Mouse (Mus musculus): ENCODE results near the gene Dzip1l. TPM values are rescaled to one million over a fixed set of nuclear protein-coding genes. Genes with fewer than 3 reads are reported as not detected.

Dzip1l gene
- polyA plus RNA-seq, 1 experiment from 2014 or later = 24.0 TPM

DNA sequence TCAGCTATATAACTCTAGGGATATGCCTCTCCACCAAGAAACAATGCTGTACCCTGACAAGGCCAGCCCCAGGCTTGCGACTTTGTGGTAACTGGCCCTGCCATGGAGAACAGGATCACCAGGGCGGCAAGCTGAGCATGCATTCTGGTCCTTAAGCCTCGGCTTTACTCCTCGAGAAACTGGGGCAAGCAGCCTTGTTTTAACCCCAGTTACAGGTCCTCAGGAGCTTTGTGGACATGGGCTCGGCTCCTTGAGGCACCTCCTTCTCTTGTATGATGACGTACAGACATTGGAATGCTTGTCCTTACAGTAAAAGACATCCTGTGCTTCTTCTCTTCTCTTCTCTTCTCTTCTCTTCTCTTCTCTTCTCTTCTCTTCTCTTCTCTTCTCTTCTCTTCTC is 74.4 kb downstream of the Dzip1l start:
- Histone ChIP-seq H3K36me3 (no peaks in the 10 kb centered on the region), H3K4me1 (peaks cover 4% of the 10 kb centered on the region; the same call in 1 of the 2 replicates), H3K27ac (no peak overlapping the region), H3K9me3 (no peaks in the 10 kb centered on the region), H3K27me3 (ENCODE audit: insufficient read depth, poor library complexity, severe bottlenecking) (no peaks in the 10 kb centered on the region), H3K4me3 (no peak overlapping the region)
- DNase-seq (ENCODE audit: low spot score) = no peak
- 63% methylated on average over 6 of the region's 6 CpGs for WGBS

GRCm38 (mm10) chr9:99706264-99706663 is 77.0 kb downstream of the Dzip1l start:
- DNase-seq (ENCODE audit: low spot score) = no peak
- H3K4me3 ChIP-seq = no peak overlapping the region
- 86% methylated on average over 6 of the region's 6 CpGs for WGBS
- no peaks in the 10 kb centered on the region for H3K9me3 ChIP-seq
- peaks cover 4% of the 10 kb centered on the region for H3K4me1 ChIP-seq
- 0 out of 2 replicates have a peak, but pooled peaks cover 6% of the 10 kb centered on the region for H3K27me3 ChIP-seq (ENCODE audit: insufficient read depth, poor library complexity, severe bottlenecking)
- H3K36me3 ChIP-seq = no peaks in the 10 kb centered on the region
- H3K27ac ChIP-seq = no peak overlapping the region

DNA sequence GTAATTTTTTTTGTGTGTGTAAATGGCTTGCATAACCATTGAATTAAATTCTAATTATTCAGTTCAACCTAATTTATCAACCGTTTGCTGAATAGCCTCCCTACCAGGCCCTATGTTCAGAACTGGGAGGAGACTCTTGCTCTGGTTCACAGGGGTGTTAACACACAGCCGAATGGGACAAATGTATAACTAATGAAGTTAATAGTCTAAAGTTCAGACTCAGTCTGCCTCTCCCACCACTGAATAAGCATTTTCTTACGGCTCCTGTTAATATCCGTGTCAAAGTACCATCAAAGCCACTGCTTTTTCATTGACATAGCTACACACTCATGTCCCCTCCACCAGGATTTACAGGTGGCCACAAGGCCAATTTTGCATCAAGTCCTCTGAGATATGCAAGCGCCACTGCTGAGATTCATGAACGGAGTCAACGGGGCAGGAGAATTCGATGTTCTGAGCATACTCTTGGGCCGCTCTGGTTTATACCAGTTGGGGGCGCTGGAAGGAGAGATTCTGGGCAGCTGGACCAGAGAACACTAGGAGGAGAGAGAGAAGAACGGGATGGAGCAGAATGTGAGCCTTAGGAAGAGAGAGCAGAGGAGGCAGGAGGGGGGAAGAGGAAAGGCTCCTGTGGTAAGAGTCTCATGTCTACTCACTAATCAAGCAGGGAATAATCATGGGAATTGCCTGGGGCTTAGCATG is 78.3 kb downstream of the Dzip1l start:
- Histone ChIP-seq H3K9me3 (no peaks in the 10 kb centered on the region), H3K4me1 (peaks cover 4% of the 10 kb centered on the region), H3K4me3 (no peak overlapping the region), H3K27ac (no peak overlapping the region), H3K27me3 (ENCODE audit: insufficient read depth, poor library complexity, severe bottlenecking) (0 out of 2 replicates have a peak, but pooled peaks cover 6% of the 10 kb centered on the region), H3K36me3 (no peaks in the 10 kb centered on the region)
- no peak for DNase-seq (ENCODE audit: low spot score)
- WGBS = 64% methylated on average over 11 of the region's 11 CpGs

- H3K36me3 ChIP-seq = no peaks in the 10 kb centered on the region
- WGBS = 79% methylated on average over 22 of the region's 22 CpGs
- no peaks in the 10 kb centered on the region; the same call in 1 of the 2 replicates for H3K4me1 ChIP-seq
- no peak overlapping the region for H3K27ac ChIP-seq
- H3K9me3 ChIP-seq = no peaks in the 10 kb centered on the region
- DNase-seq (ENCODE audit: low spot score) = no peak
- no peak overlapping the region for H3K4me3 ChIP-seq
- H3K27me3 ChIP-seq (ENCODE audit: insufficient read depth, poor library complexity, severe bottlenecking) = 0 out of 2 replicates have a peak, but pooled peaks cover 6% of the 10 kb centered on the region
Observed at GRCm38 (mm10) chr9:99709588-99710248, 80.4 kb downstream of the Dzip1l start.

DNA sequence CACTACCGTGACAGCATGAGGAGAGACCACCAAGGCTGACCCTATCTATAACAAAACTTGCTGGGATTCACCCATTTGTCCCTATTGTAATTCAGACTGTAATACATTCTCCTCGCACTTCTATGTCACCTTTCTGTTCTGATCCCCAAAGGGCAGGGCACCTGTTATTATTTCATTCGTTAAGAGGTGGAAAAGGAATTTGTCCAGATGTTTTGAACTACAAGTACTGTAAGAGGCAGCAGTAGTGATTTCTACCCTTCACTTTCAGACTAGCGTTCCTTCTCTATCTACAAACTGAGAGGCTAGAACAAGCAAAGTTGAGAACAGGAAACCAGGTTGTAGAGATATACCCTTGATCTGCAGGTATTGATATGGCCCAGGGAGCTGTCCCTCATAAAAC is 81.0 kb downstream of the Dzip1l start:
- WGBS = 77% methylated on average over 4 of the region's 4 CpGs
- Histone ChIP-seq H3K4me1 (no peaks in the 10 kb centered on the region; the same call in 1 of the 2 replicates), H3K36me3 (no peaks in the 10 kb centered on the region), H3K27me3 (ENCODE audit: insufficient read depth, poor library complexity, severe bottlenecking) (0 out of 2 replicates have a peak, but pooled peaks cover 6% of the 10 kb centered on the region), H3K4me3 (no peak overlapping the region), H3K9me3 (no peaks in the 10 kb centered on the region), H3K27ac (no peak overlapping the region)
- no peak for DNase-seq (ENCODE audit: low spot score)

DNA sequence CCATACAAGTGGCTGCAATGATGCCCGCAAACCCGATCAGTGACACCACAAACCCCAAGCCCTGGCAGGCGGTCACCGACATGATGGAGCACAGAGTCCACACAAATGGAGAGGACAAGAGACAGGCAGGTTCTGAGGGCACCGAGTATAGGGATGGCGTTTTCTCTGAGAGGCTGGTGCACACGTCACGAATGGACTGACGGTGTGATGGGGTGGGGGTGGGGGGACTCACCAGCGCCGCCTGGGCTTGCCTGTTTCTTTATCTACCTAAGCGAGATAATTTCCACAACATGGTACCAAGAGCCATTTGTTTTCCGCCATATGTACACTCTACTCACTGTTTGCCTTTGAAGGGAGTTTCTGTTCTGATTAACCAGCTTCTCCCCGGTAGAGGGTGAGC is 87.8 kb downstream of the Dzip1l start, which contains the start of gene Cldn18:
TSS of gene Cldn18 (minus strand) at position 134 of the 400 bp plus-strand sequence.
- Histone ChIP-seq H3K27ac (no peak within 1 kb of the TSS), H3K9me3 (no peaks in the 10 kb centered on the region), H3K36me3 (no peaks in the 10 kb centered on the region), H3K4me1 (no peaks in the 10 kb centered on the region), H3K27me3 (ENCODE audit: insufficient read depth, poor library complexity, severe bottlenecking) (no peaks in the 10 kb centered on the region), H3K4me3 (no peak within 1 kb of the TSS)
- WGBS = 79% methylated on average over 14 of the region's 14 CpGs
- no peak for DNase-seq (ENCODE audit: low spot score)

Other genes starting within 250 kb of the Dzip1l start
- 5.1 and 7.5 TPM in 2 replicates for gene Mras, start 192.1 kb upstream of the Dzip1l start, polyA plus RNA-seq (2016; fragmentation: Nextera tagmentation; extraction: Ambion mirVana)
- gene Nme9, start 178.0 kb upstream of the Dzip1l start, polyA plus RNA-seq (2016; fragmentation: Nextera tagmentation; extraction: Ambion mirVana) = not detected in 2 replicates
- gene Armc8, start 60.6 kb upstream of the Dzip1l start, polyA plus RNA-seq (2016; fragmentation: Nextera tagmentation; extraction: Ambion mirVana) = 22.7 and 26.3 TPM in 2 replicates
- 23.2 and 32.9 TPM in 2 replicates for gene Dbr1, start 53.7 kb upstream of the Dzip1l start, polyA plus RNA-seq (2016; fragmentation: Nextera tagmentation; extraction: Ambion mirVana)
- not detected in 2 replicates for gene A4gnt, start 17.0 kb upstream of the Dzip1l start, polyA plus RNA-seq (2016; fragmentation: Nextera tagmentation; extraction: Ambion mirVana)
- gene Cldn18, start 87.8 kb downstream of the Dzip1l start, polyA plus RNA-seq (2016; fragmentation: Nextera tagmentation; extraction: Ambion mirVana) = 0.20 TPM in 1 of 2 replicates, not detected in the other
- 0.18 TPM in 1 of 2 replicates, not detected in the other for gene Sox14, start 246.7 kb downstream of the Dzip1l start, polyA plus RNA-seq (2016; fragmentation: Nextera tagmentation; extraction: Ambion mirVana)